Mouse (Mus musculus): ENCODE measurements around the gene Srgn. TPM values are rescaled to one million over a fixed set of nuclear protein-coding genes. Genes with fewer than 3 reads are reported as not detected.

Gene Srgn
- polyA plus RNA-seq, 1 experiment: 34.2 TPM

- Histone ChIP-seq H3K4me1 (ENCODE audit: control insufficient read depth, insufficient read depth, low read length) (peaks cover 9% of the 10 kb centered on the region; the same call in 1 of the 2 replicates), H3K27ac (ENCODE audit: insufficient read depth, low read depth, low read length) (peak within 1 kb of the TSS; percentile 86), H3K36me3 (ENCODE audit: control insufficient read depth, insufficient read depth, low read length) (no peaks in the 10 kb centered on the region), H3K27me3 (replicated peaks; ENCODE audit: control insufficient read depth, insufficient read depth, low read length) (no peaks in the 10 kb centered on the region), H3K4me3 (ENCODE audit: insufficient read depth, low read depth, low read length) (peak within 1 kb of the TSS; percentile 70)
- DNase-seq: peak; percentile 100
- WGBS: under 1% methylated on average over 59 of the region's 59 CpGs
- TF ChIP-seq CTCF (conservative IDR thresholded peaks at IDR 0.05; ENCODE audit: insufficient read depth, insufficient read length, low read depth, low read length): no peak
- TF ChIP-seq POLR2A (IDR thresholded peaks at IDR 0.05; ENCODE audit: low read depth, low read length): peak; percentile 41
These were observed 40.4 kb downstream of the Srgn start, which contains the start of gene Vps26a for GRCm38 (mm10) chr10:62486618-62487415. Gene Vps26a (minus strand): TSS chr10:62486805.

GRCm38 (mm10) chr10:62485878-62486582, 41.2 kb downstream of the Srgn start:
- peak overlapping the region; percentile 70 for H3K4me3 ChIP-seq (ENCODE audit: insufficient read depth, low read depth, low read length)
- peaks cover 9% of the 10 kb centered on the region; the same call in 1 of the 2 replicates for H3K4me1 ChIP-seq (ENCODE audit: control insufficient read depth, insufficient read depth, low read length)
- H3K27me3 ChIP-seq (replicated peaks; ENCODE audit: control insufficient read depth, insufficient read depth, low read length): no peaks in the 10 kb centered on the region
- H3K36me3 ChIP-seq (ENCODE audit: control insufficient read depth, insufficient read depth, low read length): no peaks in the 10 kb centered on the region
- under 1% methylated on average over 48 of the region's 48 CpGs for WGBS
- TF ChIP-seq POLR2A (IDR thresholded peaks at IDR 0.05; ENCODE audit: low read depth, low read length) (no peak), CTCF (conservative IDR thresholded peaks at IDR 0.05; ENCODE audit: insufficient read depth, insufficient read length, low read depth, low read length) (no peak)
- H3K27ac ChIP-seq (ENCODE audit: insufficient read depth, low read depth, low read length): peak overlapping the region; percentile 86
- no peak for DNase-seq

GRCm38 (mm10) chr10:62481108-62481852, 46.0 kb downstream of the Srgn start:
- H3K4me1 ChIP-seq (ENCODE audit: control insufficient read depth, insufficient read depth, low read length): peaks cover 10% of the 10 kb centered on the region; the same call in 1 of the 2 replicates
- H3K27me3 ChIP-seq (replicated peaks; ENCODE audit: control insufficient read depth, insufficient read depth, low read length): no peaks in the 10 kb centered on the region
- H3K27ac ChIP-seq (ENCODE audit: insufficient read depth, low read depth, low read length): no peak overlapping the region
- TF ChIP-seq CTCF (conservative IDR thresholded peaks at IDR 0.05; ENCODE audit: insufficient read depth, insufficient read length, low read depth, low read length) (no peak), POLR2A (IDR thresholded peaks at IDR 0.05; ENCODE audit: low read depth, low read length) (no peak)
- peaks cover 1% of the 10 kb centered on the region; the same call in 1 of the 2 replicates for H3K36me3 ChIP-seq (ENCODE audit: control insufficient read depth, insufficient read depth, low read length)
- 56% methylated on average over 7 of the region's 7 CpGs for WGBS
- no peak overlapping the region for H3K4me3 ChIP-seq (ENCODE audit: insufficient read depth, low read depth, low read length)
- DNase-seq: no peak

DNA sequence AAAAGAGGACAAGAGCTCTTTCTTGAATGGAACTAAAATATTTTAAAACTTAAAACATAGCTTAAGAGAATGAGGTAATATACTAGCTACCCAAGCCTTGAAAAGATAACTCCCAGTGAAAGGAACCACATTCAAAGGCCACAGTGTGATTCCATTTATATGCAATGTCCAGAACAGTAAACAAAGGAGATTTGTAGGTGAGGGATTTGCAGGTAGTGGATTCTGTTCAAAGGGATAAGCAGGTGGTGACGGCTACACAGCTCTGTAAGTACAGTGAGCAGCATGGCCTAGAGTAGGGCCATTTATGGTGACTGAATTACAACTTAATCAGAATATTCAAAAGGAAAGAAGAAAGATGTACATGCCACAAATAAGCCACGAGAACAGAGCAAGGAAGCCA, 50.3 kb downstream of the Srgn start:
- DNase-seq: no peak
- Histone ChIP-seq H3K4me3 (ENCODE audit: insufficient read depth, low read depth, low read length) (no peak overlapping the region), H3K27ac (ENCODE audit: insufficient read depth, low read depth, low read length) (no peak overlapping the region), H3K27me3 (replicated peaks; ENCODE audit: control insufficient read depth, insufficient read depth, low read length) (no peaks in the 10 kb centered on the region), H3K4me1 (ENCODE audit: control insufficient read depth, insufficient read depth, low read length) (peaks cover 4% of the 10 kb centered on the region; the same call in 1 of the 2 replicates), H3K36me3 (ENCODE audit: control insufficient read depth, insufficient read depth, low read length) (peaks cover 1% of the 10 kb centered on the region; the same call in 1 of the 2 replicates)
- no peak for TF ChIP-seq POLR2A (IDR thresholded peaks at IDR 0.05; ENCODE audit: low read depth, low read length)
- TF ChIP-seq CTCF (conservative IDR thresholded peaks at IDR 0.05; ENCODE audit: insufficient read depth, insufficient read length, low read depth, low read length): no peak
- WGBS: 57% methylated on average over 2 of the region's 2 CpGs

GRCm38 (mm10) chr10:62474944-62475343, 52.3 kb downstream of the Srgn start:
- no peak for DNase-seq
- H3K27ac ChIP-seq (ENCODE audit: insufficient read depth, low read depth, low read length): no peak overlapping the region
- H3K36me3 ChIP-seq (ENCODE audit: control insufficient read depth, insufficient read depth, low read length): peaks cover 1% of the 10 kb centered on the region; the same call in 1 of the 2 replicates
- TF ChIP-seq CTCF (conservative IDR thresholded peaks at IDR 0.05; ENCODE audit: insufficient read depth, insufficient read length, low read depth, low read length): no peak
- no peak for TF ChIP-seq POLR2A (IDR thresholded peaks at IDR 0.05; ENCODE audit: low read depth, low read length)
- H3K4me3 ChIP-seq (ENCODE audit: insufficient read depth, low read depth, low read length): no peak overlapping the region
- peaks cover 4% of the 10 kb centered on the region; the same call in 1 of the 2 replicates for H3K4me1 ChIP-seq (ENCODE audit: control insufficient read depth, insufficient read depth, low read length)
- no peaks in the 10 kb centered on the region for H3K27me3 ChIP-seq (replicated peaks; ENCODE audit: control insufficient read depth, insufficient read depth, low read length)
- WGBS: 89% methylated on average over 10 of the region's 10 CpGs

DNA sequence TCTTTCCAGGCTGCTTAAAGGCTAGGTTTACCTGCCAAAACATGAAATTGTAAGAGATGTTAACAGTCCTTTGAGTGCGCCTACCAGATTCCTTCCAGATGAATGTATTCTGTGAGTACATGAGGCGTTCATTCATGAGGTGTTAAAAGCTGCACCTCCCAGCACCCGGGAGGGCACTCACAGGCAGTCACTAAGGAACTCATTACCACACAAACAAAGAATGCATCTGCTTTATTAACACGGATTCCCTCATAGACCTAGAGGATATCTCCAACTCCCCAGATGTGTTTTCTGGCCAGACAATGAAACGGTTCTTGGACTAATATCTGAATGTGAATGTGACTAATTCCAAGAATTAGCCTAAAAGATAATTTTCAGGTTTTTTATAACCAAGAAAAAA, 56.1 kb downstream of the Srgn start:
- DNase-seq: no peak
- Histone ChIP-seq H3K36me3 (ENCODE audit: control insufficient read depth, insufficient read depth, low read length) (no peaks in the 10 kb centered on the region; the same call in 1 of the 2 replicates), H3K4me1 (ENCODE audit: control insufficient read depth, insufficient read depth, low read length) (no peaks in the 10 kb centered on the region), H3K27me3 (replicated peaks; ENCODE audit: control insufficient read depth, insufficient read depth, low read length) (no peaks in the 10 kb centered on the region), H3K27ac (ENCODE audit: insufficient read depth, low read depth, low read length) (no peak overlapping the region), H3K4me3 (ENCODE audit: insufficient read depth, low read depth, low read length) (no peak overlapping the region)
- TF ChIP-seq POLR2A (IDR thresholded peaks at IDR 0.05; ENCODE audit: low read depth, low read length): no peak
- TF ChIP-seq CTCF (conservative IDR thresholded peaks at IDR 0.05; ENCODE audit: insufficient read depth, insufficient read length, low read depth, low read length): no peak
- WGBS: 62% methylated on average over 5 of the region's 5 CpGs
